Mouse (Mus musculus) CH12.LX (cell line): ENCODE measurements around the gene Ntm.

Experiments
- CTCF ChIP-seq, 2 experiments: IDR thresholded peaks in 1 of 2; conservative IDR thresholded peaks in 1 of 2; 2 replicates each; pipeline ENCODE4 v1.5.1; 2011 to 2012; ENCODE audit warnings: low read depth in 2 of 2, low read length in 2 of 2, improper control_type of control experiment in 1 of 2, inconsistent platforms in 1 of 2, mild to moderate bottlenecking in 1 of 2, moderate library complexity in 1 of 2
- EP300 ChIP-seq: IDR thresholded peaks from 2 replicates; pipeline ENCODE4 v1.6.1; 2011; ENCODE audit warnings: low read length, improper control_type of control experiment
- ETS1 ChIP-seq: conservative IDR thresholded peaks from 2 replicates; pipeline ENCODE4 v1.6.1; 2012; ENCODE audit warnings: low read depth, mild to moderate bottlenecking, inconsistent platforms, low read length, improper control_type of control experiment, moderate library complexity
- GABPA ChIP-seq: IDR thresholded peaks from 2 replicates; pipeline ENCODE4 v1.6.1; 2012; ENCODE audit warnings: low read depth, low read length, improper control_type of control experiment, inconsistent platforms; ENCODE audit not compliant: insufficient replicate concordance
- JUND ChIP-seq: conservative IDR thresholded peaks from 2 replicates; pipeline ENCODE4 v1.6.1; 2011; ENCODE audit warnings: low read depth, low read length, improper control_type of control experiment
- POLR2A ChIP-seq: IDR thresholded peaks from 2 replicates; pipeline ENCODE4 v1.6.1; 2011; ENCODE audit warnings: low read depth, mild to moderate bottlenecking, improper control_type of control experiment, low read length
- POLR2AphosphoS2 ChIP-seq: IDR thresholded peaks from 2 replicates; pipeline ENCODE4 v1.6.1; 2011; ENCODE audit warnings: low read depth, low read length, improper control_type of control experiment

DNA sequence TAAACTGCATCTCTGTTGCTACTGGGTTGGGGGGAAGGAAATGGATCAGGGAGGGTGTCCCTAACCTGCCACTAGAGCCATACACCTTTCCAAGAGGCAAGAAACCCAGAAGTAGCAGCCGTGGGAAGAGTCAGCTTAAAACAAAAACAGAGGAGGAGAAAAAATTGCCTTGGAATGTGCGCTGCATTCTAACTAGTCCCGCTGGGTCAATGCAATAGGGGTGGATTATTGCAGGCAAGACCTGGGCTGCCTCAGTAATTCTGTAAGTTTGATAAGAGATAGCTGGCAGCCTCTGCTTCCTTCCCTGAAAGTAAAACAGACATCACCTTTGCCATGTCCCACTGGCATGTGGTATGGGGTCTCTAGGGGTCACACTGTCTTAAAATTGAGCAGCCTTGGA is 2.7 kb downstream of the Ntm start:
- TF ChIP-seq CTCF (conservative IDR thresholded peaks at IDR 0.05 in 1 of 2, IDR thresholded peaks at IDR 0.05 in 1 of 2; ENCODE audit: low read depth in 2 of 2, low read length in 2 of 2) (no peak), POLR2A (no peak), GABPA (no peak), EP300 (no peak), POLR2AphosphoS2 (no peak), JUND (no peak), ETS1 (no peak)
